Mouse (Mus musculus): ENCODE measurements around the gene Med29.

Med29 gene

GRCm38 (mm10) chr7:28353267-28353666 lies 39.2 kb downstream of the Med29 start:
- DNase-seq (ENCODE audit: low read depth), result no peak

GRCm38 (mm10) chr7:28351676-28352191 lies 40.8 kb downstream of the Med29 start:
- DNase-seq (ENCODE audit: low read depth), result peak; percentile 46

GRCm38 (mm10) chr7:28350155-28350883 lies 42.2 kb downstream of the Med29 start, which contains the start of gene Rps16:
TSS of gene Rps16 (plus strand) at chr7:28350652.
- peak; percentile 98 for DNase-seq (ENCODE audit: low read depth)

- DNase-seq (ENCODE audit: low read depth), result peak; percentile 62
Measured at GRCm38 (mm10) chr7:28348601-28349000, 43.9 kb downstream of the Med29 start.

GRCm38 (mm10) chr7:28347746-28348145 lies 44.8 kb downstream of the Med29 start:
- DNase-seq (ENCODE audit: low read depth), result peak; percentile 92

- peak; percentile 83 for DNase-seq (ENCODE audit: low read depth)
Measured at GRCm38 (mm10) chr7:28344637-28345036, 47.9 kb downstream of the Med29 start.

GRCm38 (mm10) chr7:28341381-28341780 lies 51.1 kb downstream of the Med29 start:
- DNase-seq (ENCODE audit: low read depth), result no peak

- DNase-seq (ENCODE audit: low read depth), result peak; percentile 94
Measured at GRCm38 (mm10) chr7:28339213-28339917, 53.1 kb downstream of the Med29 start.

- peak; percentile 99 for DNase-seq (ENCODE audit: low read depth)
Measured at GRCm38 (mm10) chr7:28338108-28338998, 54.2 kb downstream of the Med29 start, which contains the start of gene Supt5. TSS of gene Supt5 (minus strand) at chr7:28338746.

Measured in 416B (cell line).